Mouse (Mus musculus) limb, embryonic 10.5 days (tissue): ENCODE data around the gene Ipcef1. TPM values are rescaled to one million over a fixed set of nuclear protein-coding genes. Genes with fewer than 3 reads are reported as not detected.
"Not testable (repeated sequence)": the region's sequence is repeated elsewhere in the genome, so short reads cannot be mapped to it uniquely, and the experiment has no call there.

Experiments
- DNase-seq: peaks from one replicate; pipeline ENCODE4 v3.0.0-alpha.2; 2017; ENCODE audit warnings: low spot score
- H3K27ac ChIP-seq: fragments of 300-500 bp; sonication (generic); 2 replicates; pipeline ENCODE4 v1.5.1; 2016; ENCODE audit warnings: mild to moderate bottlenecking
- H3K27me3 ChIP-seq: fragments of 300-500 bp; sonication (generic); 2 replicates; pipeline ENCODE4 v1.6.1; 2016; ENCODE audit warnings: low read depth, mild to moderate bottlenecking; ENCODE audit not compliant: poor library complexity, severe bottlenecking
- H3K36me3 ChIP-seq: fragments of 300-500 bp; sonication (generic); 2 replicates; pipeline ENCODE4 v1.6.1; 2016; ENCODE audit warnings: mild to moderate bottlenecking, moderate library complexity
- H3K4me1 ChIP-seq: fragments of 300-500 bp; sonication (generic); 2 replicates; pipeline ENCODE4 v1.6.1; 2016
- H3K4me3 ChIP-seq: fragments of 300-500 bp; sonication (generic); 2 replicates; pipeline ENCODE4 v1.5.1; 2016; ENCODE audit warnings: mild to moderate bottlenecking, moderate library complexity
- H3K9me3 ChIP-seq: fragments of 300-500 bp; sonication (generic); replicated peaks from 2 replicates; pipeline ENCODE4 v1.6.1; 2016; ENCODE audit warnings: mild to moderate bottlenecking
- WGBS: fragments of 180-500 bp; shearing (Covaris S2); methylation state at CpG from one replicate; pipeline ENCODE4 v1.1.7; 2016; 5-methylcytosine and 5-hydroxymethylcytosine counted together
- polyA plus RNA-seq: library from polyadenylated mRNA; unstranded; fragments of >200 nt; fragmentation: Nextera tagmentation; extraction: Ambion mirVana; gene quantifications from 2 replicates; pipeline ENCODE4 v1.2.1, GENCODE M21; 2016

Gene Ipcef1
- polyA plus RNA-seq, 1 experiment from 2014 or later, result 0.11 TPM

DNA sequence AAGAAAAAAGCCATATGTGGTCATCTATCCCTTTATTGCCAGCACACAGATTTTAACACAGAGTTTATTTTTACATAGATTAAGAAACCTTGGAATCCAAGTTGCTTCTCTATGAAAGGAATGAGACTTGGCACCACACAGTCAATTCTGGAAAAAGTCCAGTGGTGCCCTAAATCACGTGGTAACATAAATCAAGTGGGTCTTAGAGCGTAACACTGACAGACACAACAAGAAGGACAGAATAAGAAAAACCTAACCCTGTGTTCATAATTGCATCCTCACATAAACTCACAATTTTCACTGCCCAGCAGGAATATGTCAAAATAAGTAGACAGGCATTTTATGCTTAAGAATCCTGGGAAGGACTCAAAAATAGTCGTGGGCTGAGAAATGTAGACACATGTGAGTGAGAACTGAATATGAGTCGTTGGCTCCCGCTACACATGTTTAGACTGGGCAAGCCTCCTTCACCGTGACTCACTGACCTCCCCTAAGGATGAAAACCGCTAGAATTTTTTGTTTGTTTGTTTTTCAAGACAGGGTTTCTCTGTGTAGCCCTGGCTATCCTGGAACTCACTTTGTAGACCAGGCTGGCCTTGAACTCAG, 32.4 kb downstream of the Ipcef1 start:
- H3K36me3 ChIP-seq, result no peaks in the 10 kb centered on the region
- H3K4me1 ChIP-seq, result no peaks in the 10 kb centered on the region
- no peak overlapping the region for H3K4me3 ChIP-seq
- DNase-seq, result no peak
- no peak overlapping the region for H3K27ac ChIP-seq
- WGBS, result 82% methylated on average over 7 of the region's 7 CpGs
- H3K9me3 ChIP-seq, result no peaks in the 10 kb centered on the region
- H3K27me3 ChIP-seq, result no peaks in the 10 kb centered on the region

DNA sequence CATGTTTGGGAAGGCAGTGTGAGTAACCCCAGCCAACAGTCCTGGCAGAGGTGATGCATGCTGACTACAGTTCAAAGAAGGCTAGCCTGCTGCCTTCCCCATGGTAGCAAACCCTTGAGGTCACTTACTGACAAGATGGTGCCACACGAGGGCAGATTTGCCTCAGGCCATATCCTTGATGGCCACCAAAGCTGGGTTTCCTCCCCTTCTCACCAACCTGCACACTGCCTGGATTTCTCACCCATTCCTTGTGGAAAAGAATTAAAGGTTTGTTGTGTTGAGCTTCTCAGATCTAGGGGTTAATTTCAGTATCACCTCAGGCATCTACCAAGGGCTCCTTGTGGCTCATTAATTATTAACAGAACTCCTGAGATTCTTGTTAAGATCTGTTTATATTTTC, 37.1 kb downstream of the Ipcef1 start:
- Histone ChIP-seq H3K27ac (no peak overlapping the region), H3K4me1 (no peaks in the 10 kb centered on the region), H3K36me3 (no peaks in the 10 kb centered on the region), H3K27me3 (no peaks in the 10 kb centered on the region), H3K4me3 (no peak overlapping the region), H3K9me3 (no peaks in the 10 kb centered on the region)
- WGBS, result 48% methylated on average over 1 of the region's 1 CpGs
- no peak for DNase-seq

DNA sequence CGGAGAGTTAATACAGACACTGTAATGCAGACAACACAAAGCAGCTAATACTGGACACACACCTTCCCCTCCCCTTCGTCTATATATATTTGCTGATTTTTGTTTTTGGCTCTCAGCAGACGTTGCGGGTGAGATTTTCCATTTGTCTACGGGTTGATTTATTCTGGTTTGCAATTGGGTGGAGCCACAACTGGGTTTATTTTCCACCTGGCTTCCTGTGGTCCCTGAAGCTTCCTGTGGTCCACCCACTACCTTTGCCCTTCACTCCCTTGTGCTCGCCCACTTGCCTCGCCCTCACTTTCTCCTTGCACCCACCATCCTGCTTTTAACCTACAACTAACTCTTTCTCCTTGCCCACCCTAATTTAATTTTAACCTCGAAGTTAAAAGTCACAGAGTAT, 41.7 kb downstream of the Ipcef1 start:
- no peak for DNase-seq
- WGBS, result 85% methylated on average over 8 of the region's 8 CpGs
- Histone ChIP-seq H3K9me3 (no peaks in the 10 kb centered on the region), H3K4me3 (no peak overlapping the region), H3K27ac (no peak overlapping the region), H3K4me1 (no peaks in the 10 kb centered on the region), H3K36me3 (no peaks in the 10 kb centered on the region), H3K27me3 (no peaks in the 10 kb centered on the region)

DNA sequence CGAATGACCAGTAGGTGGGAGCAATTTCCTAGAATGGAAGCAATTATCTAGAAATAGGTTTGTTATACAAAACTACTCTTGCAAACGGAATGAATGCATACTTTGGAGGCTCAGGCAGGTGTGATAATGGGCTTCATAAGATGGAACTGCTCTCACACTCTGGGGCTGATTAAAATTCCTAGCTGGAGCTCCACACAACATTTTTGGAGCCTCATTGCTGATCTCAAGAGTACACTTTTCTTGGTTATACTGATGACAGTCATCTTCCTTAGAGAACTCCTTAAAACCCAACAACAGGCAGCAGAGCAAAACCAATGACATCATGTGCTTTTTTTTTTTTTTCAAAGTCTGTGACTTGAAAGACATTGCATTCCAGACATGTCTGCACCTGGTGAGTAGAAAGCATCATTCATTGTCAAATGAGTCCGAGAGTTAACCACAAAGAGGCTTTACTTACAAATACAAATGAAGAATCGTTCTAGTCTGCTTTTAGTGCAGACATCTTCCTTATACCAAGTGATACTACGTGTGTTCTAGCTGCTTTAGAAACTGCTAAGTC, 47.2 kb downstream of the Ipcef1 start:
- no peak for DNase-seq
- WGBS, result 69% methylated on average over 5 of the region's 5 CpGs
- H3K4me1 ChIP-seq, result no peaks in the 10 kb centered on the region

DNA sequence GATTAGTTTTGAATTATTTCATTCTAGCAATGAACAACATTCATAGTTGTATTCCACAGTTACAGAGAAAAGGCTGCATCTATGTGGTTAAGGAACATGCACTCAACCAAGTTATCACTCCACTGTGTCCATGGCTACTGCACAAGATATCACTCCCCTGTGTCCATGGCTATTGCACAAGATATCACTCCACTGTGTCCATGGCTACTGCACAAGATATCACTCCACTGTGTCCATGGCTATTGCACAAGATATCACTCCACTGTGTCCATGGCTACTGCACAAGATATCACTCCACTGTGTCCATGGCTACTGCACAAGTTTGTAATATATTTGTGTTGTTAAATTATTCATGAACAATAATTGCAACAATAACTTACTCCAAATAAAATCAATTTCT, 48.4 kb downstream of the Ipcef1 start:
- not testable (repeated sequence) for DNase-seq, H3K27me3 ChIP-seq, H3K36me3 ChIP-seq, H3K9me3 ChIP-seq, H3K27ac ChIP-seq, H3K4me3 ChIP-seq, H3K4me1 ChIP-seq

More for the DNA sequence above, 47.2 kb downstream of the Ipcef1 start:
- Histone ChIP-seq H3K4me3 (no peak overlapping the region), H3K36me3 (no peaks in the 10 kb centered on the region), H3K27me3 (no peaks in the 10 kb centered on the region), H3K9me3 (no peaks in the 10 kb centered on the region), H3K27ac (no peak overlapping the region)

DNA sequence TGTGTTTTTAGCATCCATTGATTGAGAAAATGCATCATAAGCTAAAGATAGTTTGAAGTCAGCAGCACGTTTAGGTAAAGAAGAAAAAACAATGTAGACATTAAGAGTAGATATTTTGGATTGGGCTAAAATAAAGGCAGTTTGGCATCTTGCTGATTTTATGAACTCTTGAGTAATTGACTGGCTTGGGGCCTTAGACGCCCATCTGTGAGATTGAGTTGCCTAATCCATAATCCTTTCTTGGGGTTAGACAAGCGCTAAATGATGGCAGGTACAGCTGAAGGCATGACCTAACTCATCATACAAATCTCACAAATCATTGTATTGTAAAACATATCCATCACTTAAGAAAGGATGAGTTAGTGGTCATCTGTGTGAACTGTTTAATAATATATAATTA, 52.9 kb downstream of the Ipcef1 start:
- DNase-seq, result no peak
- Histone ChIP-seq H3K4me3 (no peak overlapping the region), H3K4me1 (no peaks in the 10 kb centered on the region), H3K36me3 (no peaks in the 10 kb centered on the region), H3K9me3 (no peaks in the 10 kb centered on the region), H3K27me3 (no peaks in the 10 kb centered on the region), H3K27ac (no peak overlapping the region)
- 86% methylated on average over 3 of the region's 3 CpGs for WGBS

DNA sequence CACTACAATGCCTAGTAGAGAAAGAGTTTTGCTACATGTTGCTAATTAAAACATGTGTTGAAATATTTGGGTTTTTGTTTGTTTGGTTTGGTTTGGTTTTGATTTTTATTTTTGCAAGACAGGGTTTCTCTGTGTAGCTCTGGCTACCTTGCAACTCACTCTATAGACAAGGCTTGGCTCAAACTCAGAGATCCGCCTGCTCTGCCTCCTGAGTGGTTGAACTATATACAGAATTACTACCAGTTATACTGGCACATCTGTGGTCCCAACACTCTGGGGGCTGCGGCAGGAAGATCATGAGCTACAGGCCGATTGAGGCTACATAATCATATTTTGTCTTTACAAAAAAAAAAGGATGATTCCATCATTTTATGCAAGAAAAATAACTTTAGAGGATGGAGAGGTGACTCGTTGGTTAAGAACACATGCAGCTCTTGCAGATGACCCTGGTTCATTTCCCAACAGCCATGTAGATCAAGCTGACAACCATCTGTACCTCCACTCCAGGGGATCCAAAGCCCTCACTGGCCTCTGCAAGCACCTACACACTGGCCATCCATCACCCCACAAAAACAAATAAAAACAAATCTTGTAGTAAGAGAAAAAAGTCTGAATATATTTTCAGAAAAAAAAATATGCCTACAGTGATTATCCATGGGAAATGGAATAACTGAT, 53.6 kb downstream of the Ipcef1 start:
- Histone ChIP-seq H3K4me1 (no peaks in the 10 kb centered on the region), H3K27ac (no peak overlapping the region), H3K27me3 (no peaks in the 10 kb centered on the region), H3K9me3 (no peaks in the 10 kb centered on the region), H3K4me3 (no peak overlapping the region), H3K36me3 (no peaks in the 10 kb centered on the region)
- WGBS, result 87% methylated on average over 4 of the region's 4 CpGs
- no peak for DNase-seq

DNA sequence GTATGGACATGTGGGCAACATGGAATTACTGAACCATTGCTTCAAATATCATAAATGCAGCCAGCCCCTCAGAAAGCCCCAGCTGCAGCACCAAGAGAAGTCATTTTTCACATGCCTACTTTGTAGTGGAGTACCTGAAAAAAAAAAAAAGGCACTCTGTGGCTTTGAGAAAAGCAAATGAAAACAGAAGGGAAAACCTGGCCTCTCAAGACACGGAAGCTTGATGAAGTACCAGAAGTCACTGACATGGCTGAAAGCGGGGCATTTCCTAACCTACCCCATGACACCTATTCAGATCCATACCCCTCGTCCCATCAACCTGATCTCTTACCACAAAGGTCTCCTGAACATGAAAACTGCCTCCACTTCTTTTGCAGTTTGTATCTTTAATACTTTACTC, 55.4 kb downstream of the Ipcef1 start:
- Histone ChIP-seq H3K36me3 (no peaks in the 10 kb centered on the region), H3K9me3 (no peaks in the 10 kb centered on the region), H3K4me1 (no peaks in the 10 kb centered on the region), H3K27me3 (no peaks in the 10 kb centered on the region), H3K27ac (no peak overlapping the region), H3K4me3 (no peak overlapping the region)
- no peak for DNase-seq
- WGBS, result 88% methylated on average over 3 of the region's 3 CpGs

DNA sequence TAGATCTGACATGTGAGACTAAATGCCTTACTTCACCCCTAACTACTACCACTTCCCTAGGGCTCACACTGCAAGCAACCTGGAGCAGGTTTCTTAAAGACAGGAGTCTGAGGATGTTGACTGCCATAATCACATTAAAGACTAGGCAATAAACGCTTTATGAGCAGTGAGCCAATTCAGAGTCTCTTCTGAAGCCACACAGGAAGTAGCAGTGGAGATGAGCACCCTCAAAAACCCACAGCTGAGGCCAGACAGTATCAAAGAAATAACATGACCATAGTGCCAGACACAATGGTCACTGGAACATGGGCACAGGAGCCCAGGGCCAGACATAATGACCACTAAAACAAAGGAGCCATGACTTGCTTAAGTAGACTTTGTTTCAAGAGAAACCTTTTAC, 63.7 kb downstream of the Ipcef1 start:
- no peak for DNase-seq
- Histone ChIP-seq H3K27ac (no peak overlapping the region), H3K9me3 (no peaks in the 10 kb centered on the region), H3K36me3 (no peaks in the 10 kb centered on the region), H3K4me3 (no peak overlapping the region), H3K4me1 (no peaks in the 10 kb centered on the region), H3K27me3 (no peaks in the 10 kb centered on the region)
- 86% methylated on average over 1 of the region's 1 CpGs for WGBS

DNA sequence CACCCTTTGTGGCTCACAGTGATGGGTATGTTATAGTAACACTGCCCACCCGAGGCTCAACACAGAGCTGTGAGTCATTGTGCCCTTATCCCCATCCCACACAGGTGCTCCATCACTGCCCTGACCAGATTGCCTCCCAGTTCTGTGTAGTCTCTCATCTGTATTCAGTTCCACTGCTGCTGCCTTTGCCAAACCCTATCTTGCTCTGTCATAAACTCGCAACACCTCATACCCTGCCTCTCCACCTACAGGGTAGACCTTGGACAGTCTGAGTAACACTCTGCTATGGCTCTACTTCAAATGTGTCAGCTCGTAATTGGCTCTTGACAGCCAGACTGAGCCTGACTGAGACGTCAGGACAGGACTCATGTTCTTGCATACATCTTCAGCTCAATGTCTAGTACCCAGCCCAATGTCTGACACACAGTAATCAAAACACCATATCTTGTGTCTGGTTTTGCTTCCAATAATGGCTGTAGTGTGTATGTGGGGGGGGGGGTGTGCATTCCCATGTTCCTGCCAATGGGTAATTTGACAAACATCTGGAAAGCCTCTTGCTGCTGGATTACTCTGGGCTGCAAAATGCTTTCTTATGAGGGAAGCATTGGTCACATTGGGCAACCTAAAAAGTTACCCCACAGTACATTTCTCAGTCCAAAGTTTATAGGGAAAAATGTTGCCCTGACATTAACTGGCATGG, 64.7 kb downstream of the Ipcef1 start:
- Histone ChIP-seq H3K27ac (no peak overlapping the region), H3K27me3 (no peaks in the 10 kb centered on the region), H3K4me3 (no peak overlapping the region), H3K36me3 (no peaks in the 10 kb centered on the region), H3K9me3 (no peaks in the 10 kb centered on the region), H3K4me1 (no peaks in the 10 kb centered on the region)
- DNase-seq, result no peak
- WGBS, result 83% methylated on average over 4 of the region's 4 CpGs

DNA sequence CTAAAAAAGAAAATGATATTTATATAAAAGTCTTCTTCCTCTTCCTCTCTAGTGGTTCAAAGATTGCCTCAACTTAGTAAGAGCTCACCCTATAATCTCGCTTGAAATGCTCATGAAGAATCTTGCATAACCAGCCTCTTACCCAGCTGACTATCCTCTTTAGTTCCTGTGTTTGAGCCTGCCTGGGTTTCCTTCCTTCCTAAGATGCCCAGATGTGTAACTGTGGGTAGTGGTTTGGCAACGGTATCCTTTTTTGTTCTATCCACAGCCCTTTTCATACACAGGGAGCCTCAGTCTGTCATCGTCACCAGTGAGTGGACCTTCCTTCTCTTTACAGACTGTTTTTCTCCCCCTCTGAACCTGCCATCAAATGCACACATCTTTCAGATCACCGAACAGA, 66.0 kb downstream of the Ipcef1 start:
- Histone ChIP-seq H3K4me3 (no peak overlapping the region), H3K36me3 (no peaks in the 10 kb centered on the region), H3K27ac (no peak overlapping the region), H3K27me3 (no peaks in the 10 kb centered on the region), H3K4me1 (no peaks in the 10 kb centered on the region), H3K9me3 (no peaks in the 10 kb centered on the region)
- 87% methylated on average over 4 of the region's 4 CpGs for WGBS
- DNase-seq, result no peak

DNA sequence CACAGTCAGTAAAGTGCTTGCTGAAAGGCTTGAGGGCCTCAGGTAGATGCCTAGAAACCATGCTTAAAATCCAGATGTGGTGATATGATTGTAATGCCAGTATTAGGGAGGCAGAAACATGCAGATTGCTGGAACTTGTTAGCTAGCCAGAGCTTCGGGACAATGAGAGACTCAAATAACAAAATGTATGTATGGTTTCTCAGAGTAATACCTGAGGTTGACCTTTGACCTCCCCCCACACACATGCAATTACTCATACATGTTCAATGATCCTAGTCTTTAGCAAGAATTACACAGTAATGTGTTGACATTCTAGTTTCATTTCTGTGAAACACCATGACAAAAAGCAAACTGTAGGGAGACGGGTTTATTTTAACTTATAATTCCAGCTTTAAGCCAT, 68.8 kb downstream of the Ipcef1 start:
- 86% methylated on average over 2 of the region's 2 CpGs for WGBS
- no peaks in the 10 kb centered on the region for H3K27me3 ChIP-seq
- H3K36me3 ChIP-seq, result no peaks in the 10 kb centered on the region
- H3K4me1 ChIP-seq, result peaks cover 10% of the 10 kb centered on the region
- H3K27ac ChIP-seq, result no peak overlapping the region
- no peak for DNase-seq
- H3K9me3 ChIP-seq, result no peaks in the 10 kb centered on the region
- H3K4me3 ChIP-seq, result no peak overlapping the region

DNA sequence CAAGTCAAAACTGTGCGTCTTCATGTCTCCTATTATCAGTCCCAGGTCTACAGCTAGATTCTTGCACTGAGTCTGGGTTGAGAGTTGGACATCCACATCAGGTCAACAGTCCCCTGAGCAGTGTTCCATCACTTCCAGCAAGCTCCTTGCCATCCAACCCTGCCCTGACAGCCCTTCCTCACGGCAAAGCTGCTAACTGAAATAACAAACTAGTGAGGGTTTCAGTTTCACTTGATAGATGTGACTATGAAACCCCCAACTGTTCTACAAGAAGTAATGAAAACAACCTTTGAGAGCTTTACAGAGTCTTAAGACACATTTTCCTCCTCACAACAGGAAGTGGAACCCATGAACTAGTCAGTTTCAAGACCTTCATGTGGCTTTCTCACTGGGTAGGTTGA, 69.5 kb downstream of the Ipcef1 start:
- H3K9me3 ChIP-seq, result no peaks in the 10 kb centered on the region
- peaks cover 10% of the 10 kb centered on the region for H3K4me1 ChIP-seq
- H3K4me3 ChIP-seq, result no peak overlapping the region
- WGBS, result 81% methylated on average over 2 of the region's 2 CpGs
- no peak for DNase-seq
- no peak overlapping the region for H3K27ac ChIP-seq
- no peaks in the 10 kb centered on the region for H3K36me3 ChIP-seq
- no peaks in the 10 kb centered on the region for H3K27me3 ChIP-seq
